Mouse (Mus musculus) liver, embryonic 11.5 days (tissue): ENCODE measurements at regions not wholly inside any gene's neighbourhood (a gene's known extent, or its start where the extent isn't known, plus 50 kb on each side); places are given as distances from the start of the nearest gene placed in this dataset.
A peak's percentile ranks its signal among the peaks of the same experiment; 100 is the strongest.
"Not testable (repeated sequence)": the region's sequence is repeated elsewhere in the genome, so short reads cannot be mapped to it uniquely, and the experiment has no call there.

ENCODE experiments used
- ATAC-seq: fragments of 200-750 bp; cut with Nextera tagmentation; replicated peaks from 2 replicates; pipeline ENCODE4 v1.8.0; 2017; ENCODE audit warnings: moderate number of reproducible peaks, mild to moderate bottlenecking, moderate TSS enrichment, moderate library complexity; ENCODE audit not compliant: low FRiP score
- DNase-seq: peaks from one replicate; pipeline ENCODE4 v3.0.0-alpha.2; 2017; ENCODE audit warnings: low spot score
- H3K27ac ChIP-seq: fragments of 300-500 bp; sonication (generic); 2 replicates; pipeline ENCODE4 v1.5.1; 2014; ENCODE audit warnings: mild to moderate bottlenecking, low read depth, low read length, control low read depth
- H3K27me3 ChIP-seq: fragments of 300-500 bp; sonication (generic); replicated peaks from 2 replicates; pipeline ENCODE4 v1.6.1; 2014; ENCODE audit warnings: low read length, mixed read lengths; ENCODE audit not compliant: control insufficient read depth, insufficient read depth
- H3K36me3 ChIP-seq: fragments of 300-500 bp; sonication (generic); 2 replicates; pipeline ENCODE4 v1.6.1; 2014; ENCODE audit warnings: mild to moderate bottlenecking, low read length, moderate library complexity, mixed read lengths; ENCODE audit not compliant: control insufficient read depth, insufficient read depth
- H3K4me1 ChIP-seq: fragments of 300-500 bp; sonication (generic); replicated peaks from 2 replicates; pipeline ENCODE4 v1.6.1; 2014; ENCODE audit warnings: low read length, mixed read lengths; ENCODE audit not compliant: control insufficient read depth, insufficient read depth
- H3K4me2 ChIP-seq: fragments of 300-500 bp; sonication (generic); 2 replicates; pipeline ENCODE4 v1.6.1; 2014; ENCODE audit warnings: mild to moderate bottlenecking, control low read depth, moderate library complexity
- H3K4me3 ChIP-seq: fragments of 300-500 bp; sonication (generic); 2 replicates; pipeline ENCODE4 v1.5.1; 2014; ENCODE audit warnings: low read depth, low read length, control low read depth
- H3K9ac ChIP-seq: fragments of 300-500 bp; sonication (generic); 2 replicates; pipeline ENCODE4 v1.6.1; 2014; ENCODE audit warnings: low read depth, low read length, control low read depth
- H3K9me3 ChIP-seq: fragments of 300-500 bp; sonication (generic); 2 replicates; pipeline ENCODE4 v1.6.1; 2016; ENCODE audit warnings: low read length, inconsistent platforms, mixed read lengths; ENCODE audit not compliant: control insufficient read depth
- WGBS: fragments of 180-500 bp; shearing (Covaris S2); extraction: QIAGEN DNeasy Blood & Tissue Kit; methylation state at CpG from one replicate; pipeline ENCODE4 v1.1.7; 2014; 5-methylcytosine and 5-hydroxymethylcytosine counted together

- H3K4me3 ChIP-seq: no peak overlapping the region
- ATAC-seq (no peak), DNase-seq (no peak)
- no peaks in the 10 kb centered on the region for H3K4me1 ChIP-seq
- 80% methylated on average over 5 of the region's 5 CpGs for WGBS
- H3K4me2 ChIP-seq: no peak overlapping the region
- no peaks in the 10 kb centered on the region for H3K36me3 ChIP-seq
- H3K27me3 ChIP-seq: 0 out of 2 replicates have a peak, but pooled peaks cover 1% of the 10 kb centered on the region
- no peaks in the 10 kb centered on the region for H3K9me3 ChIP-seq
- no peak overlapping the region for H3K9ac ChIP-seq
- H3K27ac ChIP-seq: no peak overlapping the region
These were observed 144.5 kb upstream of the Bcor start for GRCm38 (mm10) chrX:12304678-12305077.

- no peak overlapping the region for H3K4me3 ChIP-seq
- DNase-seq (no peak), ATAC-seq (no peak)
- H3K9ac ChIP-seq: no peak overlapping the region
- H3K36me3 ChIP-seq: no peaks in the 10 kb centered on the region
- WGBS: 79% methylated on average over 3 of the region's 3 CpGs
- no peak overlapping the region for H3K4me2 ChIP-seq
- no peak overlapping the region for H3K27ac ChIP-seq
- H3K27me3 ChIP-seq: no peaks in the 10 kb centered on the region
- H3K9me3 ChIP-seq: no peaks in the 10 kb centered on the region
- no peaks in the 10 kb centered on the region for H3K4me1 ChIP-seq
These were observed 146.8 kb upstream of the Bcor start for GRCm38 (mm10) chrX:12306940-12307339.

- no peak overlapping the region for H3K4me2 ChIP-seq
- H3K4me3 ChIP-seq: no peak overlapping the region
- WGBS: 45% methylated on average over 5 of the region's 5 CpGs
- H3K36me3 ChIP-seq: no peaks in the 10 kb centered on the region
- no peak for DNase-seq
- ATAC-seq: peak; percentile 71
- H3K27me3 ChIP-seq: no peaks in the 10 kb centered on the region
- H3K27ac ChIP-seq: no peak overlapping the region
- no peaks in the 10 kb centered on the region for H3K4me1 ChIP-seq
- no peaks in the 10 kb centered on the region for H3K9me3 ChIP-seq
- no peak overlapping the region for H3K9ac ChIP-seq
These were observed 152.4 kb upstream of the Bcor start for GRCm38 (mm10) chrX:12312534-12312933.

- H3K27me3 ChIP-seq: no peaks in the 10 kb centered on the region
- ATAC-seq (no peak), DNase-seq (no peak)
- no peak overlapping the region for H3K4me3 ChIP-seq
- no peaks in the 10 kb centered on the region for H3K9me3 ChIP-seq
- no peaks in the 10 kb centered on the region for H3K36me3 ChIP-seq
- WGBS: 84% methylated on average over 3 of the region's 3 CpGs
- no peak overlapping the region for H3K4me2 ChIP-seq
- H3K4me1 ChIP-seq: no peaks in the 10 kb centered on the region
- H3K9ac ChIP-seq: no peak overlapping the region
- no peak overlapping the region for H3K27ac ChIP-seq
These were observed 155.5 kb upstream of the Bcor start for GRCm38 (mm10) chrX:12315658-12316057.

GRCm38 (mm10) chrX:12317488-12317887 lies 157.3 kb upstream of the Bcor start:
- not testable (repeated sequence) for H3K9ac ChIP-seq, H3K4me3 ChIP-seq, H3K9me3 ChIP-seq, H3K36me3 ChIP-seq, DNase-seq, H3K4me1 ChIP-seq, H3K4me2 ChIP-seq, H3K27ac ChIP-seq, ATAC-seq, H3K27me3 ChIP-seq
- 74% methylated on average over 2 of the region's 2 CpGs for WGBS

GRCm38 (mm10) chrX:12318848-12319651 lies 158.9 kb upstream of the Bcor start:
- H3K4me2 ChIP-seq: no peak overlapping the region
- no peaks in the 10 kb centered on the region for H3K36me3 ChIP-seq
- H3K9ac ChIP-seq: no peak overlapping the region
- H3K4me1 ChIP-seq: no peaks in the 10 kb centered on the region
- no peak overlapping the region for H3K4me3 ChIP-seq
- DNase-seq (no peak), ATAC-seq (no peak)
- 57% methylated on average over 3 of the region's 4 CpGs for WGBS
- H3K9me3 ChIP-seq: no peaks in the 10 kb centered on the region
- H3K27ac ChIP-seq: no peak overlapping the region
- H3K27me3 ChIP-seq: no peaks in the 10 kb centered on the region

- Histone ChIP-seq H3K9ac (no peak overlapping the region), H3K27ac (no peak overlapping the region), H3K4me2 (no peak overlapping the region), H3K36me3 (no peaks in the 10 kb centered on the region), H3K27me3 (no peaks in the 10 kb centered on the region), H3K9me3 (no peaks in the 10 kb centered on the region), H3K4me3 (no peak overlapping the region), H3K4me1 (no peaks in the 10 kb centered on the region)
- DNase-seq: no peak
- 86% methylated on average over 1 of the region's 1 CpGs for WGBS
- no peak for ATAC-seq
These were observed 162.3 kb upstream of the Bcor start for GRCm38 (mm10) chrX:12322453-12322852.

GRCm38 (mm10) chrX:12323268-12323667 lies 163.1 kb upstream of the Bcor start:
- Histone ChIP-seq H3K27me3 (no peaks in the 10 kb centered on the region), H3K4me2 (no peak overlapping the region), H3K9ac (no peak overlapping the region), H3K9me3 (no peaks in the 10 kb centered on the region), H3K27ac (no peak overlapping the region), H3K4me3 (no peak overlapping the region), H3K4me1 (no peaks in the 10 kb centered on the region), H3K36me3 (no peaks in the 10 kb centered on the region)
- 84% methylated on average over 3 of the region's 3 CpGs for WGBS
- DNase-seq: no peak
- no peak for ATAC-seq

GRCm38 (mm10) chrX:12323812-12324211 lies 163.7 kb upstream of the Bcor start:
- no peak overlapping the region for H3K4me3 ChIP-seq
- no peaks in the 10 kb centered on the region for H3K4me1 ChIP-seq
- H3K36me3 ChIP-seq: no peaks in the 10 kb centered on the region
- WGBS: 80% methylated on average over 6 of the region's 6 CpGs
- H3K9ac ChIP-seq: no peak overlapping the region
- H3K9me3 ChIP-seq: no peaks in the 10 kb centered on the region
- no peak overlapping the region for H3K27ac ChIP-seq
- DNase-seq (no peak), ATAC-seq (no peak)
- no peak overlapping the region for H3K4me2 ChIP-seq
- H3K27me3 ChIP-seq: no peaks in the 10 kb centered on the region
